Mouse (Mus musculus) MEL (cell line): ENCODE measurements around the gene Rln1. TPM values are rescaled to one million over a fixed set of nuclear protein-coding genes. Genes with fewer than 3 reads are reported as not detected.
A peak's percentile ranks its signal among the peaks of the same experiment; 100 is the strongest.

Experiments
- DNase-seq: peaks from one replicate; pipeline ENCODE4 v3.0.0; 2011; ENCODE audit warnings: low read depth, low spot score
- H3K27ac ChIP-seq: 2 replicates; pipeline ENCODE4 v1.5.1; 2012; ENCODE audit warnings: low read depth, mild to moderate bottlenecking, control low read depth, low read length, moderate library complexity; ENCODE audit not compliant: control insufficient read depth
- H3K27me3 ChIP-seq, 2 experiments: fragments of 150-350 bp in 1 of 2; sonication (generic) in 1 of 2; 2 replicates each; pipeline ENCODE4 v1.6.1; 2012; ENCODE audit warnings: low read length in 2 of 2, mild to moderate bottlenecking in 2 of 2, improper control_type of control experiment in 1 of 2, moderate library complexity in 1 of 2; ENCODE audit not compliant: insufficient read depth in 2 of 2, control insufficient read depth in 1 of 2
- H3K36me3 ChIP-seq, 2 experiments: 2 replicates each; pipeline ENCODE4 v1.6.1; 2012 to 2014; ENCODE audit warnings: low read length in 2 of 2, improper control_type of control experiment in 1 of 2, inconsistent platforms in 1 of 2, mild to moderate bottlenecking in 1 of 2; ENCODE audit not compliant: insufficient read depth in 2 of 2, control insufficient read depth in 1 of 2
- H3K4me1 ChIP-seq, 2 experiments: fragments of 150-350 bp in 1 of 2; sonication (generic) in 1 of 2; 2 replicates each; pipeline ENCODE4 v1.6.1; 2012; ENCODE audit warnings: low read length in 2 of 2, improper control_type of control experiment in 1 of 2, mild to moderate bottlenecking in 1 of 2; ENCODE audit not compliant: insufficient read depth in 2 of 2, control insufficient read depth in 1 of 2
- H3K4me3 ChIP-seq, 2 experiments: fragments of 150-350 bp in 1 of 2; sonication (generic) in 1 of 2; 2 replicates each; pipeline ENCODE4 v1.5.1; 2012; ENCODE audit warnings: low read depth in 2 of 2, low read length in 2 of 2, mild to moderate bottlenecking in 2 of 2, moderate library complexity in 2 of 2, control low read depth in 1 of 2, improper control_type of control experiment in 1 of 2; ENCODE audit not compliant: control insufficient read depth in 1 of 2, insufficient read depth in 1 of 2
- H3K79me2 ChIP-seq: 2 replicates; pipeline ENCODE4 v1.6.1; 2012; ENCODE audit warnings: mild to moderate bottlenecking, low read length, moderate library complexity; ENCODE audit not compliant: control insufficient read depth, poor library complexity, insufficient read depth
- H3K9ac ChIP-seq: 2 replicates; pipeline ENCODE4 v1.6.1; 2012; ENCODE audit warnings: low read depth, mild to moderate bottlenecking, control low read depth, low read length, moderate library complexity; ENCODE audit not compliant: control insufficient read depth, poor library complexity, severe bottlenecking
- H3K9me3 ChIP-seq: fragments of 150-350 bp; sonication (generic); replicated peaks from 2 replicates; pipeline ENCODE4 v1.6.1; 2012; ENCODE audit warnings: mild to moderate bottlenecking, low read length, improper control_type of control experiment, moderate library complexity; ENCODE audit not compliant: insufficient read depth
- BHLHE40 ChIP-seq: IDR thresholded peaks from 2 replicates; pipeline ENCODE4 v1.6.1; 2012; ENCODE audit warnings: low read depth, mild to moderate bottlenecking, inconsistent platforms, low read length, improper control_type of control experiment, borderline replicate concordance
- CHD2 ChIP-seq: IDR thresholded peaks from 2 replicates; pipeline ENCODE4 v1.6.1; 2011; ENCODE audit warnings: low read length, improper control_type of control experiment
- CTCF ChIP-seq, 3 experiments: IDR thresholded peaks in 2 of 3; conservative IDR thresholded peaks in 1 of 3; 2 replicates each; pipeline ENCODE4 v1.5.1; 2011 to 2012; ENCODE audit warnings: low read length in 3 of 3, low read depth in 2 of 3, mild to moderate bottlenecking in 2 of 3, improper control_type of control experiment in 1 of 3, inconsistent platforms in 1 of 3, mixed read lengths in 1 of 3, moderate library complexity in 1 of 3; ENCODE audit not compliant: control insufficient read depth in 1 of 3, insufficient read depth in 1 of 3, poor library complexity in 1 of 3, severe bottlenecking in 1 of 3
- ELF1 ChIP-seq: IDR thresholded peaks from 2 replicates; pipeline ENCODE4 v1.6.1; 2014; ENCODE audit warnings: low read depth, mild to moderate bottlenecking, inconsistent platforms, low read length, improper control_type of control experiment, moderate library complexity
- EP300 ChIP-seq, 2 experiments: IDR thresholded peaks; 2 replicates each; pipeline ENCODE4 v1.6.1; 2011; ENCODE audit warnings: improper control_type of control experiment in 2 of 2, low read length in 2 of 2, low read depth in 1 of 2, mild to moderate bottlenecking in 1 of 2
- ETS1 ChIP-seq: IDR thresholded peaks from 2 replicates; pipeline ENCODE4 v1.6.1; 2012; ENCODE audit warnings: low read depth, mild to moderate bottlenecking, inconsistent platforms, low read length, improper control_type of control experiment, moderate library complexity
- GATA1 ChIP-seq: IDR thresholded peaks from 2 replicates; pipeline ENCODE4 v1.6.1; 2011; ENCODE audit warnings: low read depth, low read length, improper control_type of control experiment
- HCFC1 ChIP-seq: IDR thresholded peaks from 2 replicates; pipeline ENCODE4 v1.6.1; 2012; ENCODE audit warnings: low read depth, mild to moderate bottlenecking, inconsistent platforms, low read length, improper control_type of control experiment, moderate library complexity
- JUND ChIP-seq: IDR thresholded peaks from 2 replicates; pipeline ENCODE4 v1.6.1; 2011; ENCODE audit warnings: low read depth, mild to moderate bottlenecking, improper control_type of control experiment, low read length
- KAT2A ChIP-seq: conservative IDR thresholded peaks from 2 replicates; pipeline ENCODE4 v1.6.1; 2012; ENCODE audit warnings: low read depth, low read length, improper control_type of control experiment, inconsistent platforms
- MAFK ChIP-seq: IDR thresholded peaks from 2 replicates; pipeline ENCODE4 v1.6.1; 2011; ENCODE audit warnings: low read depth, mild to moderate bottlenecking, low read length, improper control_type of control experiment, borderline replicate concordance
- MAZ ChIP-seq: IDR thresholded peaks from 2 replicates; pipeline ENCODE4 v1.6.1; 2012; ENCODE audit warnings: low read depth, mild to moderate bottlenecking, inconsistent platforms, low read length, improper control_type of control experiment
- MXI1 ChIP-seq: IDR thresholded peaks from 2 replicates; pipeline ENCODE4 v1.6.1; 2011; ENCODE audit warnings: mild to moderate bottlenecking, low read depth, low read length, improper control_type of control experiment
- MYB ChIP-seq: IDR thresholded peaks from 2 replicates; pipeline ENCODE4 v1.6.1; 2011; ENCODE audit warnings: mild to moderate bottlenecking, low read depth, low read length, improper control_type of control experiment
- NRF1 ChIP-seq: IDR thresholded peaks from 2 replicates; pipeline ENCODE4 v1.6.1; 2014; ENCODE audit warnings: low read depth, mild to moderate bottlenecking, inconsistent platforms, low read length, improper control_type of control experiment, moderate library complexity; ENCODE audit not compliant: poor library complexity, insufficient read depth, severe bottlenecking
- POLR2A ChIP-seq, 2 experiments: IDR thresholded peaks; 2 replicates each; pipeline ENCODE4 v1.6.1; 2011 to 2012; ENCODE audit warnings: low read length in 2 of 2, mild to moderate bottlenecking in 2 of 2, control low read depth in 1 of 2, improper control_type of control experiment in 1 of 2, low read depth in 1 of 2, moderate library complexity in 1 of 2; ENCODE audit not compliant: control insufficient read depth in 1 of 2, insufficient read depth in 1 of 2, poor library complexity in 1 of 2
- POLR2AphosphoS2 ChIP-seq: IDR thresholded peaks from 2 replicates; pipeline ENCODE4 v1.6.1; 2011; ENCODE audit warnings: low read length, improper control_type of control experiment
- POLR2AphosphoS5 ChIP-seq: IDR thresholded peaks from 2 replicates; pipeline ENCODE4 v1.6.1; 2012; ENCODE audit warnings: low read depth, borderline replicate concordance, mild to moderate bottlenecking, inconsistent platforms, low read length, moderate library complexity, mixed read lengths
- RAD21 ChIP-seq: IDR thresholded peaks from 2 replicates; pipeline ENCODE4 v1.6.1; 2011; ENCODE audit warnings: mild to moderate bottlenecking, low read depth, low read length, improper control_type of control experiment
- RCOR1 ChIP-seq: IDR thresholded peaks from 2 replicates; pipeline ENCODE4 v1.6.1; 2012; ENCODE audit warnings: low read depth, mild to moderate bottlenecking, inconsistent platforms, low read length, improper control_type of control experiment
- SIN3A ChIP-seq: IDR thresholded peaks from 2 replicates; pipeline ENCODE4 v1.6.1; 2012; ENCODE audit warnings: low read length, improper control_type of control experiment, inconsistent platforms
- SMC3 ChIP-seq: IDR thresholded peaks from 2 replicates; pipeline ENCODE4 v1.6.1; 2011; ENCODE audit warnings: low read depth, low read length, improper control_type of control experiment
- TBP ChIP-seq: IDR thresholded peaks from 2 replicates; pipeline ENCODE4 v1.8.0; 2011; ENCODE audit warnings: low read depth, low read length, improper control_type of control experiment
- TCF12 ChIP-seq: IDR thresholded peaks from 2 replicates; pipeline ENCODE4 v1.6.1; 2014; ENCODE audit warnings: low read depth, mild to moderate bottlenecking, inconsistent platforms, low read length, improper control_type of control experiment, moderate library complexity
- USF1 ChIP-seq: IDR thresholded peaks from 2 replicates; pipeline ENCODE4 v1.6.1; 2014; ENCODE audit warnings: low read depth, mild to moderate bottlenecking, inconsistent platforms, low read length, improper control_type of control experiment, moderate library complexity
- ZC3H11A ChIP-seq: IDR thresholded peaks from 2 replicates; pipeline ENCODE4 v1.6.1; 2012; ENCODE audit warnings: low read depth, mild to moderate bottlenecking, inconsistent platforms, low read length, improper control_type of control experiment
- ZKSCAN1 ChIP-seq: IDR thresholded peaks from 2 replicates; pipeline ENCODE4 v1.6.1; 2012; ENCODE audit warnings: low read depth, mild to moderate bottlenecking, inconsistent platforms, low read length, improper control_type of control experiment, moderate library complexity
- ZNF384 ChIP-seq: IDR thresholded peaks from 2 replicates; pipeline ENCODE4 v1.6.1; 2012; ENCODE audit warnings: low read depth, mild to moderate bottlenecking, inconsistent platforms, low read length, improper control_type of control experiment
- polyA plus RNA-seq, 2 experiments: library from polyadenylated mRNA; stranded (reverse) in 1 of 2; unstranded in 1 of 2; fragments of >175 nt in 1 of 2; fragments of >200 nt in 1 of 2; gene quantifications; 2 replicates each; pipeline versions ENCODE4 v1.2.1 to v1.2.4; 2012; ENCODE audit warnings: low replicate concordance in 2 of 2, low read depth in 1 of 2; ENCODE audit not compliant: insufficient read length in 2 of 2, insufficient read depth in 1 of 2, missing spikeins in 1 of 2
- total RNA-seq: library from RNA; depleted of rRNA; stranded (reverse); fragments of 300-350 nt; gene quantifications from 2 replicates; pipeline ENCODE4 v1.2.3, GENCODE M21; 2012

Gene Rln1
- total and polyA plus RNA-seq, 3 experiments, result 0.04 TPM; not detected in 2

DNA sequence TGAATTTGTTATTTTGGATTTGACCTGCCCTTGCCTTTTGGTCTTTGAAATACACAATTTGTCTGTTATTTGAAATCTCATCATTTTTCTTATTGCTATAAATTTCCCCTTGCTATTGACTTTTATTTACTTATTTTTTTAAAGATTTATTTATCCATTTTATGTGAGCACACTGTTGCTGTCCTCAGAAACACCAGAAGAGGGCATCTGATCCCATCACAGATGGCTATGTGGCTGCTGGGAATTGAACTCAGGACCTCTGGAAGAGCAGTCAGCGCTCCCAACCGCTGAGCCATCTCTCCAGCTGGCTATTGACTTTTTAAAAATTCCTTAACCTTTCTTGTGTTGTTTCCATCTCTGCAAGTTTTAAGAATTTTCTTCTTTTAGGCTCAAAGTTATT is 2.2 kb upstream of the Rln1 start (continued):
- TF ChIP-seq HCFC1 (no peak), POLR2AphosphoS5 (no peak), POLR2AphosphoS2 (no peak), ETS1 (no peak), JUND (no peak), ZKSCAN1 (no peak), ELF1 (no peak), MAZ (no peak), GATA1 (no peak), EP300 (IDR thresholded peaks at IDR 0.05; ENCODE audit: low read depth in 1 of 2, low read length in 2 of 2) (no peak), NRF1 (no peak), TCF12 (no peak), SIN3A (no peak)

DNA sequence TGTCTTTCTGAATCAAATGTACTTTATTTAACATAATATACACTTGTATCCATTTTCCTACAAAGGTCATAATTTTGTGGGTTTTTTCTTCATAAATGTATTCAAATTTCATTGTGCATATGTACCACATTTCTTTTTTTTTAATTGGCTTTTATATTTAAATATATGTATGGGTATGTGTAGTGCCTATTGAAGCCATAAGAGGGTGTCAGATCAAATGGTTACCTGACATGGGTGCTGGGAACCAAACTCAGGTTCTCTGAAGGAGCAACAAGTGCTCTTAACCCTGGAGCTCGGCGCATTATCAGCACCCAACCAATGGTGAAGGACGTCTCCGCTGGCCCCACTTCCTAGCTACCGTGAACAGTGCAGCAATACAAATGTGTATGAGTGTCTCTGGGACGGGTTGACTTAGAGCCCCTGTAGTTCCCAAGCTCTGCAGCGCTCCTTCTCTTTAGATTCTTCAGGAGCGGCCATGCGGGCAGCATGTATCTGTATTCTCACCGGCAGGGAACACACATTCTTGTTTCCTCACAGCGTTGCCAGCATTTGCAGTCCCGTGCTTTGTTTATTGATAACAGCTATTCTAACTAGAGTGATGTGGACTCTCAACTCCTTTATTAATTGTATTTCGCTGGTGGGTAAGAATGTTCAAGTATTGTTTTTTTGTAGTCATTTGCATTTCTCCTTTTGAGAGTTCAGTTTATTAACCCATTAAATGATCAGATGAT is 7.5 kb downstream of the Rln1 start:
- Histone ChIP-seq H3K9me3 (no peaks in the 10 kb centered on the region), H3K9ac (peak overlapping the region; percentile 38), H3K36me3 (peaks cover 0 to 5% of the 10 kb centered on the region in 2 experiments; a peak in 1 of 4 replicates), H3K4me1 (peaks cover 6 to 12% of the 10 kb centered on the region in 2 experiments), H3K4me3 (peak overlapping the region; percentile 39 to 61), H3K27me3 (peaks cover 12 to 13% of the 10 kb centered on the region in 2 experiments)
- DNase-seq, result peak; percentile 92
- no peak for TF ChIP-seq POLR2AphosphoS2
- peak; percentile 35; the same call in 1 of the 2 replicates for TF ChIP-seq ETS1
- no peak for TF ChIP-seq KAT2A
- TF ChIP-seq BHLHE40, result peak; percentile 69; the same call in 1 of the 2 replicates
- peak; percentile 36 for TF ChIP-seq RAD21
- peak; percentile 46 for TF ChIP-seq GATA1
- peak in 2 of 3 experiments; percentile 21 to 50; a peak in 3 of 6 replicates for TF ChIP-seq CTCF (IDR thresholded peaks at IDR 0.05 in 2 of 3, conservative IDR thresholded peaks at IDR 0.05 in 1 of 3; ENCODE audit: control insufficient read depth in 1 of 3, insufficient read depth in 1 of 3, low read depth in 2 of 3, low read length in 3 of 3, poor library complexity in 1 of 3, severe bottlenecking in 1 of 3)
- peak; percentile 72; the same call in 1 of the 2 replicates for TF ChIP-seq MXI1
- no peak for TF ChIP-seq ZC3H11A
- no peak for TF ChIP-seq TCF12
- no peak; the same call in 1 of the 2 replicates for TF ChIP-seq ELF1
- no peak for TF ChIP-seq RCOR1
- TF ChIP-seq USF1, result no peak
- no peak for TF ChIP-seq POLR2AphosphoS5
- TF ChIP-seq POLR2A (IDR thresholded peaks at IDR 0.05; ENCODE audit: control insufficient read depth in 1 of 2, insufficient read depth in 1 of 2, low read depth in 1 of 2, low read length in 2 of 2, poor library complexity in 1 of 2), result no peak; a peak in 1 of 4 replicates
- peak; percentile 29; the same call in 1 of the 2 replicates for TF ChIP-seq SIN3A
- no peak for TF ChIP-seq MAZ
- TF ChIP-seq MYB, result no peak
- peak; percentile 59; the same call in 1 of the 2 replicates for TF ChIP-seq ZNF384
- TF ChIP-seq TBP, result peak; percentile 71
- peak; percentile 50 for TF ChIP-seq SMC3
- no peak for TF ChIP-seq MAFK
- no peak for TF ChIP-seq CHD2
- TF ChIP-seq, all 39 proteins: peak for 10
- H3K27ac ChIP-seq, result 0 out of 2 replicates have a peak overlapping the region, but pooled peaks have one; percentile 0
- no peaks in the 10 kb centered on the region for H3K79me2 ChIP-seq
